Mouse (Mus musculus) liver, postnatal 0 days (tissue): Measurements from ENCODE around the gene Sap30bp.

ENCODE experiments used
- CTCF ChIP-seq: sonication (generic); IDR thresholded peaks from 2 replicates; pipeline ENCODE4 v1.5.1; 2016; ENCODE audit warnings: antibody characterized with exemption, low read depth
- EP300 ChIP-seq: IDR thresholded peaks from 2 replicates; pipeline ENCODE4 v1.6.1; 2016; ENCODE audit warnings: antibody characterized with exemption, low read depth, mild to moderate bottlenecking

- TF ChIP-seq CTCF (no peak), EP300 (no peak)
Measured at GRCm38 (mm10) chr11:116001725-116002124, 68.6 kb downstream of the Sap30bp start.
